Mouse (Mus musculus) cortical plate, adult 2 months (tissue): ENCODE results near the gene Actg2. TPM values are rescaled to one million over a fixed set of nuclear protein-coding genes. Genes with fewer than 3 reads are reported as not detected.
"Not testable (repeated sequence)": the region's sequence is repeated elsewhere in the genome, so short reads cannot be mapped to it uniquely, and the experiment has no call there.

ENCODE experiments used
- H3K27ac ChIP-seq: fragments of 200-500 bp; 2 replicates; pipeline ENCODE4 v1.5.1; 2012; ENCODE audit warnings: low read length, control low read depth, inconsistent platforms; ENCODE audit not compliant: insufficient read depth
- H3K4me1 ChIP-seq: fragments of 200-500 bp; 2 replicates; pipeline ENCODE4 v1.6.1; 2011; ENCODE audit warnings: low read length; ENCODE audit not compliant: control insufficient read depth, insufficient read depth
- H3K4me3 ChIP-seq: fragments of 200-500 bp; 2 replicates; pipeline ENCODE4 v1.5.1; 2011; ENCODE audit warnings: mild to moderate bottlenecking, low read length, control low read depth; ENCODE audit not compliant: insufficient read depth
- CTCF ChIP-seq: fragments of 200-500 bp; IDR thresholded peaks from 2 replicates; pipeline ENCODE4 v1.5.1; 2011; ENCODE audit warnings: mild to moderate bottlenecking, control low read depth, low read length; ENCODE audit not compliant: insufficient read depth; ENCODE audit errors: extremely low read depth
- POLR2A ChIP-seq: fragments of 200-500 bp; IDR thresholded peaks from 2 replicates; pipeline ENCODE4 v1.6.1; 2011; ENCODE audit warnings: mild to moderate bottlenecking, low read length, control low read depth; ENCODE audit not compliant: insufficient read depth; ENCODE audit errors: extremely low read depth
- polyA plus RNA-seq: library from polyadenylated mRNA; depleted of rRNA; stranded (reverse); fragments of >200 nt; gene quantifications from 2 replicates; pipeline ENCODE4 v1.2.3, GENCODE M21; 2012; rRNA removed

Gene Actg2
- 0.79 and 1.9 TPM in 2 replicates for polyA plus RNA-seq

DNA sequence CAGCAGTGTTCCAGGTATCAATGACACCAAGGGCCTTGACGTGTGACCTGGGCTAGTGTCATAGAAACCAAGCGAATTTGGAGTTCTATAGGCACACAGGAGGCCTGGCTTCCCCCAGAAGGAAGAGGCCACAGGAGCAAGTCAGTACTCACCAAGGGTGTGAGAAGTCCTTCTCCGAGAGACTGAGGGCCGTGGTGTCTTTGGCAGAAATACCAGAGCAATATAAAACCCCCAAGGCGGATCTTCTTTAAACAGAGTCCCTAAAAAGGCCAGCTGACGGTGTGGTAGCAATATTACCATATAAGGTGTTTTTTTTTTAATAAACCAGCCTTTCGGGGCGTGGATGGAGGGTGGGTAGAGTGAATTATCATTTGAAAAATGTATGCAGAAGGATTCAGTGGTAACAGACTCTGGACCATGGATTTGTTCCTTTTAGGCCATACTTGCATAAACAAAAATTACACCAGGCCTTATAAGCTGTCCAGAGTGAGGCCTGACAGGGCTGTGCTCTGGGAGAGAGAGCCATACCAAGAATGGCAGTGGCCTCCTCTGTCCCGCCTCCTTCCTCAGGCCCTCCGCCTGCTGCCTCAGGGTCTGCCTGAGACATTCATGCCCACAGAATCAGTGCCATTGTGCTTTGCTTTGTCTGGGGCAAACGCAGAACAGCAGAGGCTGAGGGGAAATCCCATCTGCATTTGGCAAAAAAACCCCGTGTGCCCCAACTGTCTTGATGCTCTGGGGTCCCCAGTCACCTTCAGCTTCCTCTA is at the start of gene Actg2:
TSS of gene Actg2 (minus strand) at position 238 of the 767 bp plus-strand sequence.
- Histone ChIP-seq H3K4me1 (peaks cover 9% of the 10 kb centered on the region), H3K27ac (no peak within 1 kb of the TSS), H3K4me3 (no peak within 1 kb of the TSS)
- TF ChIP-seq POLR2A (no peak), CTCF (no peak)

DNA sequence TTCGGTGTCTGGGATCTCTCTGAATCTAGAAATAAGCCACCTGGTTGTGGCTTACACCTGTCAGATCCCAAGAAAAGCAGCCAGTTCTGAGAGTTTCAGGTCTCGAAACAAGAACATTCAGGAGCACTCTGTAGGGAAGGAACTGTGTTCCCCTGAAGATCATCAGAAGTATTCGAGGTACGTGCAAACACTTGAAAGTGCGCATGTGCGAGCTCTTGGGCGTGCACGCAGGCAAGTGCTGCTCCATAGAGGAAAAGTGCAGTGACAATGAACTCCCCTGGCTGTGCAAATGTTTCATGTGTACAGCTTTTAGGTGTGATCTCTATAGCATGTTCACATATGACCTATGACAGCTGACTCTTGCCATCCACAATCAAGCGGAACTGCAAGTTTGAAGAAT is 49.3 kb upstream of the Actg2 start:
- not testable (repeated sequence) for H3K4me1 ChIP-seq, H3K4me3 ChIP-seq

DNA sequence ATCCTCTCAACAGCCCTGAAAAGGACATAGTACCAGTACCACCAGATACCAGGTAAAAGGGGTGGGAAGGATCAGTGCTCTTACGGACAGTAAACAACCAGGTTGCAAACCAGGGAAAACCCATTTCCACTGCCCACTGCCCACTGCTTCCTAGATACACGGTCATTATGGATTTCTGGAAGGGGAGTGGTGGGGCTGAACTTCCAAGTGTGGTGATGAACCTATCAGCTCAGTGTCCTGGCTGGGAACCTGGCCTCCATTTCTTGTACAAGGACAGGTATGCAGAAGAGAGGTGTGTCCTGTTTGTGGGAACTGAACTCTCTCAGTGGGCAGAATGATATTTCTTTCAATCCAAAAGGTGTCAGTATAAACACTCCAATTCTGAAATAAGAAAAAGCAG is 47.5 kb upstream of the Actg2 start:
- no peak overlapping the region for H3K27ac ChIP-seq
- H3K4me1 ChIP-seq = no peaks in the 10 kb centered on the region
- H3K4me3 ChIP-seq = no peak overlapping the region
- TF ChIP-seq CTCF (no peak), POLR2A (no peak)

More for the DNA sequence above, 49.3 kb upstream of the Actg2 start:
- not testable (repeated sequence) for H3K27ac ChIP-seq

DNA sequence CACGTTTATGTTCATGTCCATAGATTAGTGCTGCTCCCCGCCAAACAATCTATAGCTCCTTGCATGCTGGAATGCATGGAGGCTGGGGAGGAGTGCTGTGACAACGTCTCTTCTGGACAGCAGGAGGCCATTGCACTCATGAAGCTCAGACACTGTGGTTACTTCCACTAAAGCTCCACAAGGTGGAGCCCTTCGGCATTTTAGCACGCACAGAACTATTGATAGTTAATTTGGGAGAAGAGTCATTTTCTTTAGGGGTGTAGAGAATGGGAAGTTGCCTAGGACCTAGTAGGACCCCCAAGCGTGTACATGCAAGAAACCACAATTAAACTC is 46.8 kb upstream of the Actg2 start:
- H3K27ac ChIP-seq = no peak overlapping the region
- no peaks in the 10 kb centered on the region for H3K4me1 ChIP-seq
- peak; percentile 89 for TF ChIP-seq CTCF
- TF ChIP-seq POLR2A = no peak

GRCm38 (mm10) chr6:83582135-83582937 is 46.3 kb upstream of the Actg2 start:
- Histone ChIP-seq H3K4me1 (no peaks in the 10 kb centered on the region), H3K4me3 (no peak overlapping the region), H3K27ac (no peak overlapping the region)
- TF ChIP-seq POLR2A (no peak), CTCF (no peak)

More for the DNA sequence above, 46.8 kb upstream of the Actg2 start:
- H3K4me3 ChIP-seq = no peak overlapping the region

DNA sequence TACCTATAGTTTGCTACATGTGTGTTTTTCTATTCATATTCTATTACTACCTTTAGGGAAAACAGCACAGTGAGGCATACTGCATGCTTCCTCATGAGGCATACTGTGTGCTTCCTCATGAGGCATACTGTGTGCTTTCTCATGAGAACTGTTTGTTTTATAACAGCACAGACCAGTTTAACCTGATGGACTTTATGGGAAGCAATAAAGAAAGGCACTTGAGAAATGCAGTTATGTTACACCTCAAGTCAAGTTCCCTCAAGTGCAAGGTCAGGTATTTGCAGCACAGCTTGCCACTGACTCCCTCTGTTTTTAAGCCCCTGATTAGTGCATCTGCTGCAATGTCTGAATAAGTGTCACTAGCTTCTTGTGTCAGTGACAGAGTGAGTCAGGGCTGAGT is 41.5 kb upstream of the Actg2 start:
- no peaks in the 10 kb centered on the region; the same call in 1 of the 2 replicates for H3K4me1 ChIP-seq
- H3K4me3 ChIP-seq = no peak overlapping the region
- H3K27ac ChIP-seq = no peak overlapping the region
- TF ChIP-seq CTCF (no peak), POLR2A (no peak)

GRCm38 (mm10) chr6:83575609-83576008 is 39.5 kb upstream of the Actg2 start:
- Histone ChIP-seq H3K4me1 (peaks cover 2% of the 10 kb centered on the region), H3K27ac (no peak overlapping the region), H3K4me3 (no peak overlapping the region)
- TF ChIP-seq CTCF (no peak), POLR2A (no peak)

GRCm38 (mm10) chr6:83572671-83573070 is 36.6 kb upstream of the Actg2 start, which contains the start of gene Stambp:
TSS of gene Stambp (minus strand) at chr6:83572729.
- TF ChIP-seq POLR2A (no peak), CTCF (no peak)
- Histone ChIP-seq H3K4me1 (peaks cover 3% of the 10 kb centered on the region), H3K27ac (peak within 1 kb of the TSS; percentile 81; the same call in 1 of the 2 replicates), H3K4me3 (peak within 1 kb of the TSS; percentile 82)

GRCm38 (mm10) chr6:83571840-83572667 is 36.0 kb upstream of the Actg2 start:
- no peak for TF ChIP-seq CTCF
- TF ChIP-seq POLR2A = peak; percentile 62
- Histone ChIP-seq H3K4me3 (peak overlapping the region; percentile 82), H3K4me1 (peaks cover 3% of the 10 kb centered on the region), H3K27ac (peak overlapping the region; percentile 81; the same call in 1 of the 2 replicates)
